Mouse (Mus musculus) MEL (cell line): Measurements from ENCODE around the gene Megf6. TPM values are rescaled to one million over a fixed set of nuclear protein-coding genes. Genes with fewer than 3 reads are reported as not detected.

Source experiments
- DNase-seq: peaks from one replicate; pipeline ENCODE4 v3.0.0; 2011; ENCODE audit warnings: low read depth, low spot score
- H3K27ac ChIP-seq: 2 replicates; pipeline ENCODE4 v1.5.1; 2012; ENCODE audit warnings: low read depth, mild to moderate bottlenecking, control low read depth, low read length, moderate library complexity; ENCODE audit not compliant: control insufficient read depth
- H3K27me3 ChIP-seq, 2 experiments: fragments of 150-350 bp in 1 of 2; sonication (generic) in 1 of 2; 2 replicates each; pipeline ENCODE4 v1.6.1; 2012; ENCODE audit warnings: low read length in 2 of 2, mild to moderate bottlenecking in 2 of 2, improper control_type of control experiment in 1 of 2, moderate library complexity in 1 of 2; ENCODE audit not compliant: insufficient read depth in 2 of 2, control insufficient read depth in 1 of 2
- H3K36me3 ChIP-seq, 2 experiments: 2 replicates each; pipeline ENCODE4 v1.6.1; 2012 to 2014; ENCODE audit warnings: low read length in 2 of 2, improper control_type of control experiment in 1 of 2, inconsistent platforms in 1 of 2, mild to moderate bottlenecking in 1 of 2; ENCODE audit not compliant: insufficient read depth in 2 of 2, control insufficient read depth in 1 of 2
- H3K4me1 ChIP-seq, 2 experiments: fragments of 150-350 bp in 1 of 2; sonication (generic) in 1 of 2; 2 replicates each; pipeline ENCODE4 v1.6.1; 2012; ENCODE audit warnings: low read length in 2 of 2, improper control_type of control experiment in 1 of 2, mild to moderate bottlenecking in 1 of 2; ENCODE audit not compliant: insufficient read depth in 2 of 2, control insufficient read depth in 1 of 2
- H3K4me3 ChIP-seq, 2 experiments: fragments of 150-350 bp in 1 of 2; sonication (generic) in 1 of 2; 2 replicates each; pipeline ENCODE4 v1.5.1; 2012; ENCODE audit warnings: low read depth in 2 of 2, low read length in 2 of 2, mild to moderate bottlenecking in 2 of 2, moderate library complexity in 2 of 2, control low read depth in 1 of 2, improper control_type of control experiment in 1 of 2; ENCODE audit not compliant: control insufficient read depth in 1 of 2, insufficient read depth in 1 of 2
- H3K79me2 ChIP-seq: 2 replicates; pipeline ENCODE4 v1.6.1; 2012; ENCODE audit warnings: mild to moderate bottlenecking, low read length, moderate library complexity; ENCODE audit not compliant: control insufficient read depth, poor library complexity, insufficient read depth
- H3K9ac ChIP-seq: 2 replicates; pipeline ENCODE4 v1.6.1; 2012; ENCODE audit warnings: low read depth, mild to moderate bottlenecking, control low read depth, low read length, moderate library complexity; ENCODE audit not compliant: control insufficient read depth, poor library complexity, severe bottlenecking
- H3K9me3 ChIP-seq: fragments of 150-350 bp; sonication (generic); replicated peaks from 2 replicates; pipeline ENCODE4 v1.6.1; 2012; ENCODE audit warnings: mild to moderate bottlenecking, low read length, improper control_type of control experiment, moderate library complexity; ENCODE audit not compliant: insufficient read depth
- CTCF ChIP-seq, 3 experiments: IDR thresholded peaks in 2 of 3; conservative IDR thresholded peaks in 1 of 3; 2 replicates each; pipeline ENCODE4 v1.5.1; 2011 to 2012; ENCODE audit warnings: low read length in 3 of 3, low read depth in 2 of 3, mild to moderate bottlenecking in 2 of 3, improper control_type of control experiment in 1 of 3, inconsistent platforms in 1 of 3, mixed read lengths in 1 of 3, moderate library complexity in 1 of 3; ENCODE audit not compliant: control insufficient read depth in 1 of 3, insufficient read depth in 1 of 3, poor library complexity in 1 of 3, severe bottlenecking in 1 of 3
- E2F4 ChIP-seq: IDR thresholded peaks from 2 replicates; pipeline ENCODE4 v1.6.1; 2011; ENCODE audit warnings: low read depth, low read length, improper control_type of control experiment, borderline replicate concordance
- ELF1 ChIP-seq: IDR thresholded peaks from 2 replicates; pipeline ENCODE4 v1.6.1; 2014; ENCODE audit warnings: low read depth, mild to moderate bottlenecking, inconsistent platforms, low read length, improper control_type of control experiment, moderate library complexity
- EP300 ChIP-seq, 2 experiments: IDR thresholded peaks; 2 replicates each; pipeline ENCODE4 v1.6.1; 2011; ENCODE audit warnings: improper control_type of control experiment in 2 of 2, low read length in 2 of 2, low read depth in 1 of 2, mild to moderate bottlenecking in 1 of 2
- ETS1 ChIP-seq: IDR thresholded peaks from 2 replicates; pipeline ENCODE4 v1.6.1; 2012; ENCODE audit warnings: low read depth, mild to moderate bottlenecking, inconsistent platforms, low read length, improper control_type of control experiment, moderate library complexity
- GABPA ChIP-seq: IDR thresholded peaks from 2 replicates; pipeline ENCODE4 v1.6.1; 2012; ENCODE audit warnings: low read depth, mild to moderate bottlenecking, inconsistent platforms, low read length, improper control_type of control experiment, moderate library complexity
- GATA1 ChIP-seq: IDR thresholded peaks from 2 replicates; pipeline ENCODE4 v1.6.1; 2011; ENCODE audit warnings: low read depth, low read length, improper control_type of control experiment
- KAT2A ChIP-seq: conservative IDR thresholded peaks from 2 replicates; pipeline ENCODE4 v1.6.1; 2012; ENCODE audit warnings: low read depth, low read length, improper control_type of control experiment, inconsistent platforms
- MAX ChIP-seq: IDR thresholded peaks from 2 replicates; pipeline ENCODE4 v1.6.1; 2011; ENCODE audit warnings: low read length, improper control_type of control experiment
- MAZ ChIP-seq: IDR thresholded peaks from 2 replicates; pipeline ENCODE4 v1.6.1; 2012; ENCODE audit warnings: low read depth, mild to moderate bottlenecking, inconsistent platforms, low read length, improper control_type of control experiment
- MEF2A ChIP-seq: IDR thresholded peaks from 2 replicates; pipeline ENCODE4 v1.6.1; 2014; ENCODE audit warnings: low read depth, mild to moderate bottlenecking, inconsistent platforms, low read length, improper control_type of control experiment; ENCODE audit not compliant: poor library complexity, insufficient replicate concordance, severe bottlenecking; ENCODE audit errors: extremely low read depth
- MXI1 ChIP-seq: IDR thresholded peaks from 2 replicates; pipeline ENCODE4 v1.6.1; 2011; ENCODE audit warnings: mild to moderate bottlenecking, low read depth, low read length, improper control_type of control experiment
- MYB ChIP-seq: IDR thresholded peaks from 2 replicates; pipeline ENCODE4 v1.6.1; 2011; ENCODE audit warnings: mild to moderate bottlenecking, low read depth, low read length, improper control_type of control experiment
- NRF1 ChIP-seq: IDR thresholded peaks from 2 replicates; pipeline ENCODE4 v1.6.1; 2014; ENCODE audit warnings: low read depth, mild to moderate bottlenecking, inconsistent platforms, low read length, improper control_type of control experiment, moderate library complexity; ENCODE audit not compliant: poor library complexity, insufficient read depth, severe bottlenecking
- RAD21 ChIP-seq: IDR thresholded peaks from 2 replicates; pipeline ENCODE4 v1.6.1; 2011; ENCODE audit warnings: mild to moderate bottlenecking, low read depth, low read length, improper control_type of control experiment
- RCOR1 ChIP-seq: IDR thresholded peaks from 2 replicates; pipeline ENCODE4 v1.6.1; 2012; ENCODE audit warnings: low read depth, mild to moderate bottlenecking, inconsistent platforms, low read length, improper control_type of control experiment
- SIN3A ChIP-seq: IDR thresholded peaks from 2 replicates; pipeline ENCODE4 v1.6.1; 2012; ENCODE audit warnings: low read length, improper control_type of control experiment, inconsistent platforms
- SMC3 ChIP-seq: IDR thresholded peaks from 2 replicates; pipeline ENCODE4 v1.6.1; 2011; ENCODE audit warnings: low read depth, low read length, improper control_type of control experiment
- TAL1 ChIP-seq: IDR thresholded peaks from 2 replicates; pipeline ENCODE4 v1.6.1; 2012; ENCODE audit warnings: mild to moderate bottlenecking, inconsistent platforms, low read length, moderate library complexity, mixed read lengths
- TBP ChIP-seq: IDR thresholded peaks from 2 replicates; pipeline ENCODE4 v1.8.0; 2011; ENCODE audit warnings: low read depth, low read length, improper control_type of control experiment
- TCF12 ChIP-seq: IDR thresholded peaks from 2 replicates; pipeline ENCODE4 v1.6.1; 2014; ENCODE audit warnings: low read depth, mild to moderate bottlenecking, inconsistent platforms, low read length, improper control_type of control experiment, moderate library complexity
- UBTF ChIP-seq: IDR thresholded peaks from 2 replicates; pipeline ENCODE4 v1.6.1; 2012; ENCODE audit warnings: low read depth, mild to moderate bottlenecking, inconsistent platforms, low read length, improper control_type of control experiment, moderate library complexity, borderline replicate concordance; ENCODE audit not compliant: insufficient read depth
- USF1 ChIP-seq: IDR thresholded peaks from 2 replicates; pipeline ENCODE4 v1.6.1; 2014; ENCODE audit warnings: low read depth, mild to moderate bottlenecking, inconsistent platforms, low read length, improper control_type of control experiment, moderate library complexity
- USF2 ChIP-seq, 2 experiments: IDR thresholded peaks; 2 replicates each; pipeline ENCODE4 v1.6.1; 2011 to 2012; ENCODE audit warnings: improper control_type of control experiment in 2 of 2, low read length in 2 of 2, borderline replicate concordance in 1 of 2, inconsistent platforms in 1 of 2, low read depth in 1 of 2, mild to moderate bottlenecking in 1 of 2; ENCODE audit not compliant: insufficient read depth in 1 of 2
- ZKSCAN1 ChIP-seq: IDR thresholded peaks from 2 replicates; pipeline ENCODE4 v1.6.1; 2012; ENCODE audit warnings: low read depth, mild to moderate bottlenecking, inconsistent platforms, low read length, improper control_type of control experiment, moderate library complexity
- ZMIZ1 ChIP-seq: IDR thresholded peaks from 2 replicates; pipeline ENCODE4 v1.6.1; 2012; ENCODE audit warnings: low read depth, mild to moderate bottlenecking, inconsistent platforms, low read length, improper control_type of control experiment, moderate library complexity
- ZNF384 ChIP-seq: IDR thresholded peaks from 2 replicates; pipeline ENCODE4 v1.6.1; 2012; ENCODE audit warnings: low read depth, mild to moderate bottlenecking, inconsistent platforms, low read length, improper control_type of control experiment
- polyA plus RNA-seq, 2 experiments: library from polyadenylated mRNA; stranded (reverse) in 1 of 2; unstranded in 1 of 2; fragments of >175 nt in 1 of 2; fragments of >200 nt in 1 of 2; gene quantifications; 2 replicates each; pipeline versions ENCODE4 v1.2.1 to v1.2.4; 2012; ENCODE audit warnings: low replicate concordance in 2 of 2, low read depth in 1 of 2; ENCODE audit not compliant: insufficient read length in 2 of 2, insufficient read depth in 1 of 2, missing spikeins in 1 of 2
- total RNA-seq: library from RNA; depleted of rRNA; stranded (reverse); fragments of 300-350 nt; gene quantifications from 2 replicates; pipeline ENCODE4 v1.2.3, GENCODE M21; 2012

Megf6 gene
- total and polyA plus RNA-seq, 3 experiments: 0.07 to 0.12 TPM; not detected in 1

DNA sequence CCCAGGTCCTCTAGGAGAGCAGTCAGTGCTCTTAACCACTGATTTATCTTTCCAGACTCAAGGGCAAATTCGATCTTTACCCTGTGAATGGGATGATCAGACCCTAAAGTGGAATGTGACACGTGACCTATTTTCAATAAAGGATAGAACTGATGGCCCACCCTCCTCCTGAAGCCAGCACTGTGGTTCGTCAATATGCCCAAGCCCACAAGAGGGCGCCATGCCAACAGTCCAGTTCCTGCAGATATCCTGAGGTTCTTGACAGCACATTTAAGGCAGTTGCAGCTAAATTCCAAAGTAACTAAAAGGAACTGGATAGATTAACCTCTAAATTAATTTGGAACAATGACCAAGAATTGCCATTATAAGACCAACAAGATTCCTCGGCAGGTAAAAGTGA, 3.5 kb upstream of the Megf6 start:
- TF ChIP-seq ELF1 (no peak), GATA1 (no peak), MXI1 (no peak), USF2 (IDR thresholded peaks at IDR 0.05; ENCODE audit: borderline replicate concordance in 1 of 2, insufficient read depth in 1 of 2, low read depth in 1 of 2, low read length in 2 of 2) (no peak), MAX (no peak), EP300 (IDR thresholded peaks at IDR 0.05; ENCODE audit: low read depth in 1 of 2, low read length in 2 of 2) (no peak), USF1 (no peak), RAD21 (peak; percentile 25), KAT2A (no peak), MEF2A (no peak), CTCF (IDR thresholded peaks at IDR 0.05 in 2 of 3, conservative IDR thresholded peaks at IDR 0.05 in 1 of 3; ENCODE audit: control insufficient read depth in 1 of 3, insufficient read depth in 1 of 3, low read depth in 2 of 3, low read length in 3 of 3, poor library complexity in 1 of 3, severe bottlenecking in 1 of 3) (peak; percentile 45 to 56 (median 52)), SMC3 (peak; percentile 39; the same call in 1 of the 2 replicates), TAL1 (no peak), GABPA (no peak), ZNF384 (no peak)
- H3K27ac ChIP-seq: no peak overlapping the region
- H3K27me3 ChIP-seq: no peaks in the 10 kb centered on the region
- peak; percentile 33 for DNase-seq
- H3K9me3 ChIP-seq: no peaks in the 10 kb centered on the region
- H3K79me2 ChIP-seq: no peaks in the 10 kb centered on the region
- no peak overlapping the region for H3K9ac ChIP-seq
- no peaks in the 10 kb centered on the region for H3K4me1 ChIP-seq
- no peaks in the 10 kb centered on the region for H3K36me3 ChIP-seq
- H3K4me3 ChIP-seq: no peak overlapping the region

DNA sequence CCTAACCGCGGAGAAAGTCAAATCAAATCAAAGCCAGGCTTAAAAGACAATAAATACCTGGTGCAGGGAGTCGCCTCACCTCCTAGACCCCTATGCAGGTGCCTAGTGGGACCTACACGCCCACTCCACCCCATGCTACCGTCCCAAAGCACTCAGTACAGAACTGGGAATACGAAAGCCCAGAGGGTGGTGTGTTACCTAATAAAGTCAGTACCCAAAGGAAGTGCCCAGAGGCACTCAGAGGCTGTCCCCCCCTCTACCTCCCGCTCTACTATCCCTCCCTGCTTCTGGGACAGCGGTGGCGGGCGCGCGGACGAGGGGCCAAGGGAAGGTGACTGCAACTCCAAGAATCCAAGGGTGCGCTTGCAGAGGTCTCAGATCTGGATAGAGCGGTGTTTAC, 509 bp upstream of the Megf6 start:
- no peak for TF ChIP-seq USF2 (IDR thresholded peaks at IDR 0.05; ENCODE audit: borderline replicate concordance in 1 of 2, insufficient read depth in 1 of 2, low read depth in 1 of 2, low read length in 2 of 2)
- no peak for TF ChIP-seq USF1
- TF ChIP-seq UBTF: no peak
- no peak for TF ChIP-seq ZKSCAN1
- TF ChIP-seq EP300 (IDR thresholded peaks at IDR 0.05; ENCODE audit: low read depth in 1 of 2, low read length in 2 of 2): no peak
- no peak for TF ChIP-seq MYB
- no peak for TF ChIP-seq MAZ
- no peak for TF ChIP-seq NRF1
- TF ChIP-seq RCOR1: no peak
- TF ChIP-seq KAT2A: no peak
- no peak for TF ChIP-seq E2F4
- no peak for TF ChIP-seq ETS1
- no peak for TF ChIP-seq GATA1
- TF ChIP-seq SIN3A: no peak
- TF ChIP-seq MEF2A: no peak
- TF ChIP-seq ZMIZ1: no peak
- no peak for TF ChIP-seq TCF12
- TF ChIP-seq TBP: no peak
- Histone ChIP-seq H3K9me3 (no peaks in the 10 kb centered on the region), H3K79me2 (no peaks in the 10 kb centered on the region), H3K4me3 (no peak overlapping the region), H3K36me3 (no peaks in the 10 kb centered on the region), H3K9ac (no peak overlapping the region), H3K27me3 (no peaks in the 10 kb centered on the region), H3K27ac (no peak overlapping the region), H3K4me1 (no peaks in the 10 kb centered on the region)
- DNase-seq: no peak
